Mouse (Mus musculus) liver, adult 2 months (tissue): ENCODE measurements at regions not wholly inside any gene's neighbourhood (a gene's known extent, or its start where the extent isn't known, plus 50 kb on each side); places are given as distances from the start of the nearest gene placed in this dataset.

ENCODE experiments used
- DNase-seq: peaks from one replicate; pipeline ENCODE4 v3.0.0-alpha.2; 2011; ENCODE audit warnings: low read depth, low spot score; ENCODE audit errors: extremely low read depth
- H3K27ac ChIP-seq: fragments of 200-500 bp; replicated peaks from 2 replicates; pipeline ENCODE4 v1.5.1; 2012; ENCODE audit warnings: low read depth, mild to moderate bottlenecking, control low read depth, inconsistent platforms, low read length; ENCODE audit not compliant: insufficient read depth
- H3K27me3 ChIP-seq: fragments of 200-500 bp; 2 replicates; pipeline ENCODE4 v1.6.1; 2012; ENCODE audit warnings: mild to moderate bottlenecking, moderate library complexity, low read length, inconsistent platforms; ENCODE audit not compliant: control insufficient read depth, insufficient read depth
- H3K36me3 ChIP-seq: fragments of 200-500 bp; 2 replicates; pipeline ENCODE4 v1.6.1; 2012; ENCODE audit warnings: low read length, inconsistent platforms; ENCODE audit not compliant: control insufficient read depth, insufficient read depth
- H3K4me1 ChIP-seq: fragments of 200-500 bp; 2 replicates; pipeline ENCODE4 v1.6.1; 2011; ENCODE audit warnings: low read length; ENCODE audit not compliant: control insufficient read depth, insufficient read depth
- H3K4me3 ChIP-seq: fragments of 200-500 bp; 2 replicates; pipeline ENCODE4 v1.5.1; 2011; ENCODE audit warnings: low read depth, mild to moderate bottlenecking, control low read depth, low read length, moderate library complexity; ENCODE audit not compliant: insufficient read depth
- H3K79me2 ChIP-seq: fragments of 200-500 bp; 2 replicates; pipeline ENCODE4 v1.6.1; 2012; ENCODE audit warnings: inconsistent platforms, mild to moderate bottlenecking, low read length, moderate library complexity; ENCODE audit not compliant: control insufficient read depth, insufficient read depth
- H3K9ac ChIP-seq: fragments of 200-500 bp; 2 replicates; pipeline ENCODE4 v1.6.1; 2012; ENCODE audit warnings: low read depth, mild to moderate bottlenecking, control low read depth, inconsistent platforms, low read length
- CTCF ChIP-seq: fragments of 200-500 bp; IDR thresholded peaks from 2 replicates; pipeline ENCODE4 v1.5.1; 2011; ENCODE audit warnings: low read depth, low read length, control low read depth
- POLR2A ChIP-seq: fragments of 200-500 bp; IDR thresholded peaks from 2 replicates; pipeline ENCODE4 v1.6.1; 2011; ENCODE audit warnings: low read length, control low read depth; ENCODE audit not compliant: insufficient read depth; ENCODE audit errors: extremely low read depth
- WGBS: fragments of 180-500 bp; shearing (Covaris S2); methylation state at CpG from one replicate; pipeline ENCODE4 v1.1.7; 2018; 5-methylcytosine and 5-hydroxymethylcytosine counted together

DNA sequence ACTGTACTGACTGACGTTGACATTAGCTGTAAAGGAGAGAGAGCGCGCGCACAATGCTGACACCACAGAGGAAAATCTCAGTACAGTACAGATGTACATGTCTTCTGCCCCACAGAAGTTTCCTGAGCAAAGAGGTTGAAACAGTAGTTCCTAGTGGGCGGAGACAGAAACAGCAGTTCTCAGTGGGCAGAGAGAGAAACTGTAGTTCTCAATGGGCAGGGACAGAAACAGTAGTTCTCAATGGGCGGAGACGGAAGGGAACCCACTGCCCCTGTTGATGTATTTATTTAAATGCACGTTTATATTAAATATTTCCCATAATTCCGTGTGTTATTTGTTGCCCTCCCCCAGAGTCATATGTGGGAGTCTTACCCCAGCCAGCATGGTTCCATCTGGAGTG is 67.4 kb upstream of the Ccdc39 start:
- no peak for DNase-seq
- Histone ChIP-seq H3K27ac (no peak overlapping the region), H3K27me3 (no peaks in the 10 kb centered on the region), H3K4me1 (no peaks in the 10 kb centered on the region), H3K9ac (no peak overlapping the region), H3K4me3 (no peak overlapping the region), H3K36me3 (no peaks in the 10 kb centered on the region), H3K79me2 (no peaks in the 10 kb centered on the region)
- WGBS, result 80% methylated on average over 9 of the region's 9 CpGs
- TF ChIP-seq CTCF (no peak), POLR2A (no peak)

DNA sequence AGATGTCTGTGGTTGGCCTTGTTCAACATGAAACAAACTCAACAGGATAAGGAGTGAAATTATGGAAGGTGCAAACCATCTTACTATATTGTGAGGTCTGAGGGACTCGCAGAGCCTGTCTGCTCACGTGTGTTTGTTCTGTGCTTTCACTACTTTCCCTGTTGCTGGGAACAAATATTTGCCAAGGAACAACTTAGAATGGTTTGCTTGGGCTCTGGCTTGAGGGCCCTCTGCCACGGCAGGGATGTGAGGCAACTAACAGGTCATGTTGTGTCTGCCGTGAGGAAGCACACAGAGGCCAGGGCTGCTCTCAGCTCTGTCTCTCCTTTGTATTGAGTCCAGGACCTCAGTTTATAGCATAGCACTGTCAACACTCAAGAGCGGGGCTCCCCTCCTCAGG is 69.4 kb upstream of the Ccdc39 start:
- Histone ChIP-seq H3K36me3 (no peaks in the 10 kb centered on the region), H3K27ac (no peak overlapping the region)
- no peak for DNase-seq

DNA sequence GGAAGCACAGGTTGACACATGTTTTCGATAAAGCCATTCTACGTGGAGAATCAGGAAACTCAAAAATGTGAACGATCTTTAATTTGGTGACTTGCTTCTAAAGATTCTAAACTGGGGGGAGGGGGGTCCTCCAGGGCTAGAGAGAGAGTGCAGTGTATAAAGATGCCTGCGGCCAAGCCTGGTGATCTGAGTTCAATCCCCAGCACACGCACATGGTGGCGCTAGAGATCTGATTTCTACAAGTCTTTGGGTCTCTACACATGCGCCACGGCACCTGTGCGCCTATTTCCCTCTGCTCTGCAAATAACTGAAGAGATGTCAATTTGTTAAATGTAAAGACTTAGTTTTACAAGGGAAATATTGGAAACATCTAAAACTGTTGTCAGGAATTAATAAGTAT is 70.3 kb upstream of the Ccdc39 start:
- WGBS, result 61% methylated on average over 9 of the region's 9 CpGs
- no peak overlapping the region for H3K4me3 ChIP-seq
- no peak overlapping the region for H3K9ac ChIP-seq
- no peak overlapping the region for H3K27ac ChIP-seq
- H3K27me3 ChIP-seq, result no peaks in the 10 kb centered on the region
- TF ChIP-seq POLR2A, result no peak
- peak; percentile 17; the same call in 1 of the 2 replicates for TF ChIP-seq CTCF
- H3K36me3 ChIP-seq, result no peaks in the 10 kb centered on the region
- no peak for DNase-seq
- no peaks in the 10 kb centered on the region for H3K79me2 ChIP-seq
- no peaks in the 10 kb centered on the region for H3K4me1 ChIP-seq

More for the DNA sequence above, 69.4 kb upstream of the Ccdc39 start:
- Histone ChIP-seq H3K27me3 (no peaks in the 10 kb centered on the region), H3K9ac (no peak overlapping the region), H3K79me2 (no peaks in the 10 kb centered on the region), H3K4me3 (no peak overlapping the region), H3K4me1 (no peaks in the 10 kb centered on the region)
- TF ChIP-seq CTCF, result no peak
- TF ChIP-seq POLR2A, result no peak
- WGBS, result 39% methylated on average over 5 of the region's 5 CpGs

DNA sequence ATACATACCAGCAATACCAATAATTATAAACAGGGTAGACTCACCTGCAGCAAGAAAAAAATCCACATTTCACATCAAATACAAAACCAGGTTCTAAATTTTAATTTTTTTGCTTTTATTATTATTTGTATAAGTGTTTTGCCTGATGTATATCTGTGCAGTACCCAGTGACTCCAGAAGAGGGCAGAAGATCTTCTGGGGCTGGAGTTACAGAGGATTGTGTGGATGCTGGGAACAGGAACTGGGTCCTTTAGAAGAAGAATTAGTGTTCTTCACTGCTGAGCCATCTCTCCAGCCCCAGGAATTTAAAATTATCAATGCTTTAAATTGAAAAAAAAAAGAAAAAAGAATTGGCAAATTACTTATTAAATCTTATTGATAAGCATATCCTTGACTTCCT is 71.7 kb upstream of the Ccdc39 start:
- H3K36me3 ChIP-seq, result no peaks in the 10 kb centered on the region
- H3K4me1 ChIP-seq, result no peaks in the 10 kb centered on the region
- H3K4me3 ChIP-seq, result no peak overlapping the region
- H3K79me2 ChIP-seq, result no peaks in the 10 kb centered on the region
- TF ChIP-seq CTCF, result no peak
- TF ChIP-seq POLR2A, result no peak
- H3K27ac ChIP-seq, result no peak overlapping the region
- no peak overlapping the region for H3K9ac ChIP-seq
- DNase-seq, result no peak
- H3K27me3 ChIP-seq, result no peaks in the 10 kb centered on the region

DNA sequence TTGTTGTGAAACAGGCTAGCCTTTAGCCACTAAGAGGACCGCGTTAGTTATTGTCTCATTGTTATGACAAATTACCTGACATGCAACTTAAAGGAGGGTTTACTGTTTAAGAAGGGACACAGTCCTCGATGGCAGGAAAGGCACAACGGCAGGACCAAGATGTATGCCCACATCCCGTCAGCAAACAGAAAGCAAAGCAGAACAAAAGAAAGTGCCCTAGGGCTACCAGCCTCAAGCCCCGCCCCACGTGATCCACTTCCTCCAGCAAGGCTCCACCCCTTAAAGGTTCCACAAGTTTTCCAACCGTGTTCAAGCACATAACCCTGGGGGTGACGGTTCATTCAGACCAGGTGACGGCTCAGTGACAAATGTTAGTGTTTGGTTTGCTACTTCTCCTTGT is 72.2 kb upstream of the Ccdc39 start:
- TF ChIP-seq POLR2A (no peak), CTCF (no peak)
- DNase-seq, result no peak

DNA sequence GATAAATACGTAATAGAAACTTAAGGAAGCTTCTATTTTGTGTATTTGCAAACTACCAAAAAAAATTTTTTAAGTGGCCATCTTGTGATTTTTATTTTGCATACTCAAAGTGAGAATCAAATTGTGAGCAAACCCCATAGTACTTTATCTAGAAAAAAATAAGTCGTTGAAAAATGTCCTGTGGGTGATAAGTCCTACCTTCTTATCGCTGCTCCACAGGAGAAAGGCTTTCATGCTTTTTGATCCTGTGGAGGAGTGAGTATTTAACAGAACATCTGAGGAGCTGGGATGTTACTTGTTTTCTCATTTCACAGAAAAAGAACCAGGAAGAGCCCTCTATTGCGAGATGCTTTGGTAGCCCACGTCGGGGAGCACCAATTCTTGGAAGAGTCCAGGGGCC is 72.7 kb upstream of the Ccdc39 start:
- H3K27me3 ChIP-seq, result no peaks in the 10 kb centered on the region
- no peaks in the 10 kb centered on the region for H3K36me3 ChIP-seq
- TF ChIP-seq POLR2A, result no peak
- no peak for TF ChIP-seq CTCF
- no peaks in the 10 kb centered on the region for H3K4me1 ChIP-seq
- H3K27ac ChIP-seq, result no peak overlapping the region
- no peak for DNase-seq
- no peak overlapping the region for H3K9ac ChIP-seq
- no peaks in the 10 kb centered on the region for H3K79me2 ChIP-seq
- WGBS, result 86% methylated on average over 6 of the region's 6 CpGs
- no peak overlapping the region for H3K4me3 ChIP-seq

More for the DNA sequence above, 72.2 kb upstream of the Ccdc39 start:
- Histone ChIP-seq H3K36me3 (no peaks in the 10 kb centered on the region), H3K4me3 (no peak overlapping the region), H3K4me1 (no peaks in the 10 kb centered on the region), H3K9ac (no peak overlapping the region), H3K27ac (no peak overlapping the region), H3K79me2 (no peaks in the 10 kb centered on the region), H3K27me3 (no peaks in the 10 kb centered on the region)
- 84% methylated on average over 10 of the region's 10 CpGs for WGBS
